Mouse (Mus musculus) bone marrow, adult 2 months (tissue): ENCODE data around the gene Kpna3. TPM values are rescaled to one million over a fixed set of nuclear protein-coding genes. Genes with fewer than 3 reads are reported as not detected.
A peak's percentile ranks its signal among the peaks of the same experiment; 100 is the strongest.

Experiments
- H3K27ac ChIP-seq: fragments of 200-500 bp; 2 replicates; pipeline ENCODE4 v1.5.1; 2012; ENCODE audit warnings: low read depth, mild to moderate bottlenecking, control low read depth, inconsistent platforms, low read length; ENCODE audit not compliant: control insufficient read depth, poor library complexity, insufficient read depth
- H3K4me1 ChIP-seq: fragments of 200-500 bp; 2 replicates; pipeline ENCODE4 v1.6.1; 2011; ENCODE audit warnings: low read length; ENCODE audit not compliant: control insufficient read depth, insufficient read depth
- H3K4me3 ChIP-seq: fragments of 200-500 bp; replicated peaks from 2 replicates; pipeline ENCODE3; 2011; ENCODE audit warnings: mild to moderate bottlenecking, low read depth, low read length, control low read depth; ENCODE audit not compliant: control insufficient read depth
- CTCF ChIP-seq: fragments of 200-500 bp; IDR thresholded peaks from 2 replicates; pipeline ENCODE4 v1.5.1; 2011; ENCODE audit warnings: low read length, control low read depth; ENCODE audit not compliant: control insufficient read depth, insufficient read depth
- POLR2A ChIP-seq: fragments of 200-500 bp; IDR thresholded peaks from 2 replicates; pipeline ENCODE4 v1.6.1; 2011; ENCODE audit warnings: low read depth, mild to moderate bottlenecking, control low read depth, low read length, borderline replicate concordance; ENCODE audit not compliant: control insufficient read depth
- WGBS: fragments of 180-500 bp; shearing (Covaris S2); methylation state at CpG from one replicate; pipeline ENCODE4 v1.1.7; 2018; 5-methylcytosine and 5-hydroxymethylcytosine counted together
- polyA plus RNA-seq: library from polyadenylated mRNA; stranded (reverse); fragments of >200 nt; gene quantifications from 2 replicates; pipeline ENCODE4 v1.2.4, GENCODE M21; 2011; ENCODE audit warnings: low replicate concordance; ENCODE audit not compliant: missing spikeins, insufficient read depth, insufficient read length

Gene Kpna3
- polyA plus RNA-seq, 1 experiment = 16.7 TPM

DNA sequence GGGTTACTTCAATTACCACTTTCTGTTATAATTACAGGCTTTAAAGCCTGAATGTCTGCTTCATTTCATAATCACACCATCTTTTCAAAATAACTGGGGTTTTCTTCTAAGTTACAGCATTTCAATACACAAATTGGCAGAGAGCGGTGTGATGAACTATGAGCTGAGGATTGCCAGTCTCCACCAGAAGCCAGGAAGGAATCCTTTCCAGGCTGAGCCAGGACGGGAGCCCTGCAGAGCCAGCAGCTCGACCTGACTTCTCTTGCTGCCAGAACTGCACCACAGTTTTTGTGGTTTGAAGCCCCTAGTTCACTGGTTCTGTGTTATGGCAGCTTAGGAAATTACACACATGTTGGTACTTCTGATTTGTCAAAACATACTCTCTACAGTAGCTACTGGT lies 75.0 kb downstream of the Kpna3 start:
- WGBS = 72% methylated on average over 3 of the region's 3 CpGs
- TF ChIP-seq CTCF (no peak), POLR2A (no peak)
- Histone ChIP-seq H3K27ac (no peak overlapping the region), H3K4me3 (no peak overlapping the region), H3K4me1 (no peaks in the 10 kb centered on the region; the same call in 1 of the 2 replicates)

DNA sequence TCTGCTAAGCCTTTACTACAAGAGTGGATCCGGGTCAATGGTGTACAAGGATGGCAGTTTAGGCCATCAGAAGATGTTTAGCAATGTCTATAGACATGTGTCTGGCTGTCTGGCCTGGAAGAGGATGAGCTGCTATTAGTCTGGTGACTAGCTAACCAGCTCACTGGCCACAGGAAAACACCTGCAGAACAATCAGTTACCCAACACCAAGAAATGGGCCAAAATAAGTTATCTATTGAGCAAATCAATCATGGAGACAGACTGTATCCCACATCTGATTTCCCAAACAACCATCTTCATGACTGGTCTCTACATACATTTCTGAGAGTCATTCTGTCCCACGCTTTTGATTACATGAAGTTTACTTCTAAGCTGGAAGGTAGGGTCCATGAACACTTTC lies 75.9 kb downstream of the Kpna3 start:
- 94% methylated on average over 2 of the region's 2 CpGs for WGBS
- Histone ChIP-seq H3K4me1 (no peaks in the 10 kb centered on the region; the same call in 1 of the 2 replicates), H3K27ac (no peak overlapping the region), H3K4me3 (no peak overlapping the region)
- TF ChIP-seq CTCF = no peak
- TF ChIP-seq POLR2A = no peak

DNA sequence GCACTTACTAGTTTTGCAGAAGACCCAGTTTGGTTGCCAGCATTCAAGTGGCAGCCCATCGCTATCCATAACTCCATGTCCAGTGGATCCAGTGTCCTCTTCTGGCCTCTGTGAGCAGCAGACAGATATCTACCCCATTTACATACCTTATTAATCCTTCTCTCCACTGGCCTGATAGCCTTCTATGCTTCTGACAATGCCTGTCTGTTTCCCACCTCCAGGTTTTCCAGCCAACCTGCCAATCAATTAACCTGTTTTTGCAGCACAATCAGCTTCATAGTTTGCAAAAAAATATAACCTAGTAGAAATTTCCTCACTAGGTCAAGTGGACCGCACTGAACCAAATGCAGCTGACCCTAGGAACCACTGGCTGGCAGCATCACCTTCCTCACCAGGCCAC lies 77.4 kb downstream of the Kpna3 start:
- WGBS = 83% methylated on average over 2 of the region's 2 CpGs
- Histone ChIP-seq H3K27ac (no peak overlapping the region), H3K4me3 (no peak overlapping the region), H3K4me1 (no peaks in the 10 kb centered on the region; the same call in 1 of the 2 replicates)
- TF ChIP-seq CTCF (no peak), POLR2A (no peak)

DNA sequence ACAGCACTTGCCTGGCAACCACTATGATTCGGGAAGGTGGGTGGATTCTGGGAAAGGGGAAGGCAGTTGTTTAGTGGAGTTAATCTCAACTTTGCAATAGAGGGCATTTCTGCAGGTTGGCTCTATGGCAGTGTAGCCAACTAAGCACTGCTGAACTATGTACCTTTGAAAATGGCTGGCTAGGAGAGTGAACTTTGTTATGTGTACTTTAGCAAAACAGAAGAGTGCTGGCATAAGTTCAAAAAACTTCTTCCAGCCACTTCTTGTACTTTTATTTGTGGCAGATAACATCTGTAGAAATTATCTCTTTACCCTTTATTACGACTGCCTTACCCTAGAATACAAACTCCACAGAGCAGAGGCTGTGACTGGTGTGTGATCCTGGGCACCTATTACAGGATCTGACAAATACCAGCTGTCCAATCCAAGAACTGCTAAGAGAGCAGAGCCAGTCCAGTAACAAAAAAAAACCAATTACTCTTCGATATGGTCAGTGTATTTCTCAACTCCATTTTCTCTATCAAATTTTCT lies 78.6 kb downstream of the Kpna3 start:
- H3K4me3 ChIP-seq = no peak overlapping the region
- TF ChIP-seq POLR2A = no peak
- TF ChIP-seq CTCF = no peak
- H3K27ac ChIP-seq = no peak overlapping the region
- no peaks in the 10 kb centered on the region; the same call in 1 of the 2 replicates for H3K4me1 ChIP-seq
- WGBS = 61% methylated on average over 3 of the region's 3 CpGs

DNA sequence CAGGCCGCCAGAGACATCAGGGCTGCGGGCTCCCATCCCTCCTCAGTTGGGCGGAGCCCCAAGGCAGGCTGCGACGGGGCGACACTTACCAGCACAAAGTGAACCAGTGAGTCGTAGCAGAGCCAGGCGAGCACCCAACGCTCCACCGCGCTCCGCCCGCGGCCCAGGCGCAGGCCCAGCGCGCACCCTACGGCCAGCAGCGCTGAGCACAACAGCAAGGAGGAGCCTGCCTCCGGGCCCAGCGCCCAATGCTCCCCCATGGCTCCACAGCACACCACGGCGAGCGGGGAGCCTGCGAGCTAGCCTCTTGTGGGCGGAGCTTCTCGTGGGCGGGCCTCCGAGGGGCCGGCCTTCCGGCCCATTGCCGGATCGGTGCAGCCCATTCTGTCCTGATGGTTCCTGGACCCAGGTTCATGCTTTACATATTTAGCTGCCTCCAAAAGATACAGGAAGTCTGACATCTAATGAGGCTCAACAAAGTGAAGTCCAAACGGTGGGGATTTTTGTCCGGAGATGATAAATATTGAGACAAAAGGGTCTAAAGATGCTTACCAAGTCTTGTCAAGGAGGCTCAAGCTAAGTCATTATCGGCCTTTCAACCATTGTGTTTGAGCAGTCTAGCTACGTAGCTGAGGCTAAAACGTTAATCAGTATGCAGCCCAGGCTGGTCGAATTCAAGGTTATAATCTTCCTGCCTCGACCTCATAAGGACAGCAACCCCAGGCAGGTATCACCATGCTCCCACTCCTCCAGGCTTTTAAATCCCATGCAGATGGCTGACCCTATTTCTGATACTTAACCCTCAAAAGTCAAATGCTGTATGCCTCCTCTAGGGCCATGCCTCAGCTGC lies 79.3 kb downstream of the Kpna3 start, which contains the start of gene Ebpl:
TSS of gene Ebpl (minus strand) at position 309 of the 850 bp plus-strand sequence.
- peak within 1 kb of the TSS; percentile 91 for H3K27ac ChIP-seq
- H3K4me1 ChIP-seq = no peaks in the 10 kb centered on the region; the same call in 1 of the 2 replicates
- TF ChIP-seq POLR2A = peak; percentile 69; the same call in 1 of the 2 replicates
- no peak for TF ChIP-seq CTCF
- WGBS = 3% methylated on average over 40 of the region's 40 CpGs
- peak within 1 kb of the TSS; percentile 78 for H3K4me3 ChIP-seq

DNA sequence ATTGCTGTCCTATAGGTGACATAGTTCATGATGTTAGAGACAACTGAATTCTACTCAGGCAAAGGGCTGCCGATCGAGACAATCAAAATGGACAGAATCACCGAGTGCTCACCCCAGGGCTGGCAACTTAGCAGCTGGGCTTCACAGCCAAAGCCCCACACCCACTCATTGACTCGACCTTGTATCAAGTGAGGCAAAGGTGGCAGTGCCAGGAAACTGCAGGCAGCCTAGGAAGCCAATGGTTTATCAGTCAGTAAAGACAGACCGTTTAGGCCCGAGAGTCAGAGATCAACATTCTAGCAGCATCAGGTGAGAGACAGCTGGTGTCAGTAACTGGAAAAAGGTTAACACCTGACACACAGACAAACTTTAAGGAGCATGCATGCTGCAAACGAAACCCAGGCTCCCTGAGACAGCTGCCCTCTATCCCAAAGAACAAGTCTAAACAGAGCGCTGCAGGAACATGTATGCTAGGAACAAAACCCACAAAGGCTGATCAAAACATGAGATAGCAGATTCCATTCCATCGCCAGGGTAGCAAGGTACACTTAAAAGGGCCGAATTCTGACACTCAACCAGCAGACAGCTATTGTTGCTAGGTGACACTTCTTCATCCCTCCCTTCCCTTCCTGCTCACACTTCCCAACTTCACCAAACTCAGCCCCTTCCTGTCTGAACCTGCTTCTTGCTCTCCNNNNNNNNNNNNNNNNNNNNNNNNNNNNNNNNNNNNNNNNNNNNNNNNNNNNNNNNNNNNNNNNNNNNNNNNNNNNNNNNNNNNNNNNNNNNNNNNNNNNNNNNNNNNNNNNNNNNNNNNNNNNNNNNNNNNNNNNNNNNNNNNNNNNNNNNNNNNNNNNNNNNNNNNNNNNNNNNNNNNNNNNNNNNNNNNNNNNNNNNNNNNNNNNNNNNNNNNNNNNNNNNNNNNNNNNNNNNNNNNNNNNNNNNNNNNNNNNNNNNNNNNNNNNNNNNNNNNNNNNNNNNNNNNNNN lies 85.1 kb downstream of the Kpna3 start:
- Histone ChIP-seq H3K27ac (no peak overlapping the region), H3K4me3 (no peak overlapping the region), H3K4me1 (no peaks in the 10 kb centered on the region)
- 66% methylated on average over 10 of the region's 10 CpGs for WGBS
- TF ChIP-seq POLR2A = no peak

DNA sequence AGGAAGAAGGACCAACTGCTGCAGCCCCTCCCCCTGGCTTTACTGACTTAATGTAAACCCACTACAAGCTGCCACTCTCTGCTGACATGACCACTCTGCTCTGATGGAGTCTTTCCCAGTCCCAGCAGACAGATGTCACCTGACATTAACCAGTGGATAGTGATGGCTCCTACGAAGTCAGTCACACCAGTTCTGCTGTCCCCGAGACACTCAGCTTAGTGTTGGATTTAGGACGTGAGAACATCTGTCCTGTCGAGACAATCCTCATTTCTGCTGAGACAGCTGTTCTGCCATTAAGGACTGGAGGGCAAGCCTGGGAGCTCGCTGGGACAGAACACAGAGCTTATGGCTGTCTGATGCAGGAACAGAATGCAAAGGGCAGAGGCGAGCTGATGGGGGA lies 88.9 kb downstream of the Kpna3 start:
- no peak overlapping the region for H3K27ac ChIP-seq
- H3K4me3 ChIP-seq = no peak overlapping the region
- no peaks in the 10 kb centered on the region for H3K4me1 ChIP-seq
- 83% methylated on average over 6 of the region's 6 CpGs for WGBS
- no peak for TF ChIP-seq CTCF
- no peak for TF ChIP-seq POLR2A

DNA sequence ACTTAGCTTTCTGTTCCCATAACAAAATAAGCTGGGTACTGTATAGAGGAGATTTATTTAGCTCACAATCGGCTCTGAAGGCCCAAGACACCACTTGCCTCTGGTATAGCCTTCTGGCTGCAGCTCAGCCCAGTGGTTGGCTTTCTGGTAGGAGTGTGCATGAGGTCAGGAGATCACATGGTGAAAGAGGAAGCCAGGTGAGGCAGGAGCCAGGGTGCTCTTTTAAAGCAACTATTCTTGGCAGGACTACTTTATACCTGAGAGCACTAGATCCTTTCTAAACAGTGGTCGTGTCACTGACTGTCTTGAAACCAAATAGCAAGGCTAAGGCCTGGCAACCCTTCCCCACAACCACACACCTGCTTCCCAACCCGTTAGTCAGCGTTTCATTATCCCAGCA lies 89.8 kb downstream of the Kpna3 start:
- no peaks in the 10 kb centered on the region for H3K4me1 ChIP-seq
- H3K4me3 ChIP-seq = no peak overlapping the region
- H3K27ac ChIP-seq = no peak overlapping the region
- WGBS = 75% methylated on average over 4 of the region's 4 CpGs
- TF ChIP-seq POLR2A (no peak), CTCF (no peak)
